Mouse (Mus musculus): ENCODE measurements around the gene Rad17.

The Rad17 gene

DNA sequence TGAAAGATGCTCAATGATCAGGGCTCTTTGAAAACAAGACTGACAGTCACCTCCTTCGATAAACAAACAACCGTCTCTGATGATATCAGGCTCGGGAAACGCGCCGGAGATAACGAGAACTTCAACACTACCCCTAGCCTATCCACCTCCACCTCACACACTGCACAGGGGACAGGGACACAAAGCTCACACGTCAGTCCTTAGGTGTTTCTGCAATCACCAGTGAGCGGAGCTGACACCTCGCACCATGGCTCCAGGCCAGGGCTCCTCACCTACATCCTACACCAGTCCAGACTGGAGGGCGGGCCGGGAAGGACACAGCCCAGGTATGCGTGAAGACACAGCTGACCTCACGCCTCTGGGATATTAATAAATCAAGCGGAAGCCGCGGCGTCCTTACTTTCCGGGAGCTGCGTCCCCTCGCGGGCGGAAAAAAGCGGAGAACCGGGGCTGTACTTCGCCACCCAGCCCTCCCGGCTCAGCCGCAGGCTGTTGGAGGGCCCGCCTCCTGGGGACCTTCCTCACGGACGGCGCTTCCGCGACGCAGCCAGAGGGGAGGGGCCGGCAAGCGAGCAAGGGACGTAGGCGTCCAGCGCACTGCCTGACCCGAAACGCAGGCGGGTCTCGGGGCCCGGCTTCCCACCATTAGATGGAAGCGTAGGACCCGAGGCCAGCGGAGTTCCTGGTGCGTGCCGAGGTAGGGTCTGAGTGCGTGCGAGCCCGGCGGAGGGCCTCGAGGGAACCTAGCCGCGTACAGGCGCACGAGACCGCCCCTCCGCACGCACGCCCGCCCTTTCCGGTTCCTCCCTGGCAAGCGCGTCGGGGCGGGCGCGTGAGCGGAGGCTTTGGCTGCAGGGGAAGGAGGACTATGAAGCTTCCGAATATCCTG lies at the start of gene Rad17, which contains the start of gene Ak6:
Gene Rad17, minus strand, starts transcription at position 502 of the 889 bp plus-strand sequence.
Gene Ak6, plus strand, starts transcription at position 430 of the 889 bp plus-strand sequence.
- DNase-seq: peak; percentile 86 to 87

DNA sequence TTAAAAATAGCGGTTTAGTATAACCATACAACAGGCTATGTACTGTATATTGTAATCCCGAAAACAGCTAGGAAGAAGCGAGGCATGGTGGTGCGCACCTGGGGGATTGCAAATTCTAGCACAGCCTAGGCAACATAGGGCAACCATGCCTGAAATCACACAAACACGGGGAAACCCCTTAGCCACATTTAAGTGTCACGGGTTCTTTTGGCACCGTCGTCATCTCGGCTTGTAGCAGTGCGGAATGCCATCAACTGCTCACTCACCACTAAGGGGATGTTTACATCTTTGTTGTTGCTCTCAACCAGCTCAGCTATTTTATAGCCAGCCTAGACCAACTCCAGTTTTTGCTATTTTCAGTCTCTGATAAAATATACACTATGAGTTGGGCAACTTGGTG lies 48.0 kb upstream of the Rad17 start:
- no peak for DNase-seq

DNA sequence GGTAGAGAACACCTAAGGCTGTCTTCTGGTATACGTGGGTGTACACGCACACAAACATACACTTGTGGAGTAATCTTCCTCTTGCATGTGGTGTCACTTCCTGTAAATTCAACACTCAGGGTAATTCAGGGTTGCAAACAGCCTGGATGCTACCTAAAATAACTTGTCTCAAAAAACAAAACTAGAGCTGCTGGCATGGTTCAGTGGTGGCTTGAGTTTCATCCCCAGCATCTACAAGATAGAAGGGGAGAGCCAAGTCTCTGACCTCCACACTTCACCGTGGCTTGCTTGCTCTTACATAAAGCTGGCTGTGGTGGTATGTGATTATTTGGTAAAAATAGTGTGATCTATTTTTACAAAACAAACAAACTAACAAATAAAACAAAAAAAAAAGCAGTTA lies 46.7 kb upstream of the Rad17 start:
- no peak for DNase-seq

DNA sequence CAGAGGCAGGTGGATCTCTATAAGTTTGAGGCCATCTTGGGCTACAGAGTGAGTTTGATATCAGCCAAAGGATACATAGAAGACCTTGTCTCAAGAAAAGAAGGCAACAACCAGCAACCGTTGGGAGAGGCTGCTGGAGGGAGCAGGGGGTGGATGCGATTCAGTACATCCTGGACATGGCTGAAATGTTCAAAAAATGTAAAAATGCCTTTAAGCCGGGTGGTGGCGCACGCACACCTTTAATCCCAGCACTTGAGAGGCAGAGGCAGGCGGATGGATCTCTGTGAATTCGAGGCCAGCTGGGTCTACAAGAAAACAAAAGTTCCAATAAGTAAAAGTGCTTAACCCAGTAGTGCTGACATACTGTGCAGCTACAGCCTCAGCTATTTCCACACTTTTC lies 36.7 kb upstream of the Rad17 start:
- no peak for DNase-seq

DNA sequence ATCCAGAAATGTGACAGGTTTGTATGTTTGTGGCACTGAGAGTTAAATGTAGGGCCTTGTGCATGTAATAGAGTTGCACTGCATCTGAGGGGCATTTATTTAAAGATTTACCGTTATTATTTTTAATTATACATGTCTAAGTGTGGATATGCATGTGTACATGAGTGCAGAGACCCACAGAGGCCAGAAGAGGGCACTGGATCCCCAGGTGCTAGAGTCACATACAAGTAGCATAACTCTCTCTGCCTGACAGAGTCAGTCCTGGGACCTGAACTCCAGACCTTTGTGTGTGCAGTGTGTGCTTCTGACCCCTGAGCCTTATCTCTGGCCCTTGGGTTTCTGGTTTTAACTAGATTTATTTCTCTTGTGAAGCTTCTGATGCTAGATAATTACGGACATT lies 33.5 kb upstream of the Rad17 start:
- no peak for DNase-seq

DNA sequence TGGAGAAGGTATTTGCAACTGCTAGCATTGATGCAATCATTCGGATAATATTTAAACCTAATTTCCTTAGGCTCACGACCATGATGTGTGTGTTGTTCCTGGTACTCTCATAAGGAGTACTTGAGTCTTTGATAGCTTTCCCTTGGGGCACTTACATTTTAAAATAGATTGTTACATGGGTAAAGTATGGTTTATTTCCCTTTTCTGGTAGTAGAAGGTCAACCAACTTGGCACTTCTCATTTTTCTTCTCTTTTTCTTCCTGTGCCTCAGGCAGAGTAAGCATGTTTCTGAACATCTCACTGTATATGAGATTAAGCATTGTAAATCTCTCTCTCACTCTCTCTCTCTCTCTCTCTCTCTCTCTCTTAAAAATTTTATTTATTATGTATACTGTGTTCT lies 32.0 kb upstream of the Rad17 start:
- no peak for DNase-seq

DNA sequence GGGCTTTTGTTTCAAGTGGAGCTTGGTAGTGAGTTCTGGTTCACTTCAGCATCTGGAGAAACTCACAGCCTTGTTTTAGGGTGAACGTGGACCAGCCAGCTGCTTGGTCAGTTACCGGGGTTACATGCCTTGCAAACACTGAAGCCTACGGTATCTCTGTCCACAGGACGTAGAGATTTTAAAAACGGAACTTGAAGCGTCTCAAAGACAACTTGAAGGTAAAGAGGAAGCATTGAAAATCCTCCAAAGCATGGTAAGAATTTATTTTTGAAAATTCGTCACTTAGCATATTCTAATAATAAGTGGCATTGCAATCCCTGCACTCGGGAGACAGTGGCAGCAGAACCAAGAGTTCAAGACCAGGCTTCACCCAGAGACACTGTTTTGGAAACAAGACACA lies 30.8 kb upstream of the Rad17 start:
- DNase-seq: no peak

DNA sequence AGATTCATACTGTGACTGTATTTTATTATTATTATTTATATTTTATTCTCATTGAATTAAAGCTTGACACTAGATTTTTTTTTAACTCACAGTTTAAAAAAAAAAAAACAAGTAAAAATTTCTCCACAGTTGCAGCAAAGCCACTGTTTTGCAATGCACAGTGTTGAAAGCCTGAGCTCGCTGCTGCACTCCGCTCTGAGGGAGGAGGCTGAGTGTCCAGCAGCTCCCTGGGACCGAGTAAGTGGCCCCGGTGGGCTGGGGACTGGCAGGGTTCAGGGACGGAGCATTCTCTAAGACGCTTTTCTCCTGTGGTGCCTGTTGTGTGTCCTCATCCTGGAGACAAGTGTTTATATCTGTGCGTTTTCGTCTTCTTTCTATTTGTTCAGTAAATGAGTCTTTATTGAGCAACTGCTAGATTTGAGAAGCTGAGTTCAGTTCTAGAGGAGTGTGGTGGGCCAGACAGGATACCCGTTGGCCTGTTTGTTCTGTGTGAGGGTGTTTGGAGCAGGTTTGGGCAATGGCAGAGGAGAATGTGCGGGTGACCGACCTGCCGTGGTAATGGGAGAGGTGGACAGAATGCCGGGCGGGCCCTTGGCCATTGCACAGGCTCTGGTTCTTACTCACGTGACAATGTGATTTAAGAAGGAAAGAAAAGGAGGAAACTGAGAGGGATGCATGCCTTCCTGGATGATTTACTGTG lies 25.2 kb upstream of the Rad17 start:
- DNase-seq: no peak

DNA sequence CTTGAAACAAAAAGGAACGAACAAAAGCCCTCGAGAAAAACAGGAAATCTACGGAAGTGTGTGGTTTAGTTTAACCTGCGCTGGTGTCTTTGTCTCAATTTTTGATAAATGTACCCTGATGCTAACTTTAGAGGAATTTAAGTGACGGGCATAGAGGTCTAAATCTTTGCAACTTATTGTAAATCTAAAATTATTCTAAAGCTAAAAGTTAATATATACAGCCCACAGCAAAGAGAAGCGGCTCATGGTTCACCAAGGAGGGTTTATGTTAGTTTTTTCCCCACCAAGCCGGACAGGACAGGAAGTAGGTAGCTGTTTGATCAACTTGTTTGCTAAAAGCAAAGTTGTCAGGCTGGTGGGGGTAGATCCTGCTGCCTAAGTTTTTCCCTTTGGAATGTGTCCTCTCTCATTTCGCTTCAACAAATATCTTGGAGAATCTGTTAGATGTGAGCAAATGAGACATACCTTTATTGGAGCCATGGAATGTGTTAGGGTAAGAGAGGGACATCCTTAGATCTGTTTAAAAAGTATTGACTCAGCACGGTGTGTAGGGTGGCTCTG lies 19.4 kb upstream of the Rad17 start:
- no peak for DNase-seq

DNA sequence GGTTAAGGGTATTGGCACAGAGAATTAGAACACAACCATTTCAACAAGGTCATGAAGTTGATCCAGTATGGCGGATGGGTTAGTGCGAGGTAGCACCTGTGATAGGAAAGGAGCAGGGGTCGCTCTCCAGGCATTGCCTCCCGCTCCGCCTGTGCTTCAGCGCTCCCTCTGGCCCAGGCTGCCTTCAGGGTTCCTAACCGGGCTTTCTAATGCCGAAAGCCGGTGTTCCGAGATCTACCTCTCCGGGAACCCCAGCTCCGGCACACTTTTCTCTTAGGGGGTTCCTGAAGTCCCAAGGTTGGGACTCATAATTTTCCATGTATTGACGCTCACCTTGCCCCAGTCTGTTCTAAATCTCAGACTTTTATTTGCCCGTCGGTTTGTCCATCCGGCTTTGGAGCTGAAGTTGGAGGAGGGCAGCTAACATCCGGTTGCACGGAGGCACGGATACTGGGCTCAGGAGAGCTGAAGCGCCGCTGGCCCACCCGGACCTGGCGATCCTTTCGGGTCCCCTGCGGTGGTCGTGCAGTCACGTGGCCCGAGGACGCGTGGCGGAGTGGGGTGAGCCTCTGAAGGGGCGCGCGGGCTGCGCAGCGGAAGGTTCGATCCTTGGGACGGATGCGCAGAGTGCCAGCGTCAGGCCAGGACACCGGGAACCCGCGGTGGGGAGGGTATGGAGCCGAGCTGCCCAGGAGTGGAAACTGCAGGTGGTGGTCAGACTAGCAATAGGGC lies 18.6 kb upstream of the Rad17 start, which contains the start of gene Ccdc125:
Gene Ccdc125, plus strand, starts transcription at position 427 of the 732 bp plus-strand sequence.
- DNase-seq: peak; percentile 9 to 24

DNA sequence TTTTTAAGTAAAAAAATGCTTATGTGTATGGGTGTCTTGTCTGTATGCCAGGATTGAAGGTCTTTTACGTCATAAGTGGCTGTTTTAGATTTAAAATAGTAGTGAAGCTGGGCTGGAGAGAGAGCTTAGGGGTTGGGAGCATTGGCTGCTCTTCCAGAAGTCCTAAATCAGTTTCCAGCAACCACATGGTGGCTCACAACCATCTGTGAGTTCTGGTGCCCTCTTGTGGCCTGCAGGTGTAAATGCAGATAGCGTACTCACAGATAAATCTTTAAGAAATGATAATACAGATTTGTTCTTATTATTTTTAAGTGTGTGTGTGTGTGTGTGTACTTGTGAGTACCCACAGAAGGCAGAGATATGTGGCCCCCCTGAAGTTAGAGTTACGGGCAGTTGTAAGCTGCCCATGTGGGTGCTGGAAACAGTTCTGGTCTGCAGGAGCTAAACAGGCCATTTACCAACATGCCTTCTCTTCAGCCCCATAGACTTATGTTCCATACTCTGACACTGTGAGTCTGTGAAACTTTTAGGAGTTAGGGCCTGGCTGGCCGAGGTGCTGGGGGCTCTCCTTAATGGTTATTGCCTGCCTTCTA lies 9.1 kb upstream of the Rad17 start:
- DNase-seq: no peak

DNA sequence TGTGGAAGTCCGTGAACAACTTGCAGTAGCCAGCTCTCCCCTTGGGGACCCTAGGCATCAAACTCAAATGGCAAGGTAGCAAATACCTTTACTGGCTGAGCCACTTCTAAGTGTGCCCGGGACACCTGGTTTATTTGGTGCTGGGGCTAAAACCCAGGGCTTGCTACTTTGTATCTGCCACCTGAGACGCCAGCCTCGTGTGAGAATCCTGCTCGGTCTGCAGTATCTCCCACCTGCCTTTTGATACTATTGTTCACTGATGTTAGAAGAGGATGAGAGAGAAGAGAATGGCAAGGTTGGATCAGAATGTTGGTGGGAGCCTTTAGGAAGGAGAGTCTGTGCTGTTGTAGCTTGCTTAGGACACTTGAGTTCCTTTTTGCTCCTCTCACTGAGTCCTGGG lies 7.2 kb upstream of the Rad17 start:
- no peak for DNase-seq

DNA sequence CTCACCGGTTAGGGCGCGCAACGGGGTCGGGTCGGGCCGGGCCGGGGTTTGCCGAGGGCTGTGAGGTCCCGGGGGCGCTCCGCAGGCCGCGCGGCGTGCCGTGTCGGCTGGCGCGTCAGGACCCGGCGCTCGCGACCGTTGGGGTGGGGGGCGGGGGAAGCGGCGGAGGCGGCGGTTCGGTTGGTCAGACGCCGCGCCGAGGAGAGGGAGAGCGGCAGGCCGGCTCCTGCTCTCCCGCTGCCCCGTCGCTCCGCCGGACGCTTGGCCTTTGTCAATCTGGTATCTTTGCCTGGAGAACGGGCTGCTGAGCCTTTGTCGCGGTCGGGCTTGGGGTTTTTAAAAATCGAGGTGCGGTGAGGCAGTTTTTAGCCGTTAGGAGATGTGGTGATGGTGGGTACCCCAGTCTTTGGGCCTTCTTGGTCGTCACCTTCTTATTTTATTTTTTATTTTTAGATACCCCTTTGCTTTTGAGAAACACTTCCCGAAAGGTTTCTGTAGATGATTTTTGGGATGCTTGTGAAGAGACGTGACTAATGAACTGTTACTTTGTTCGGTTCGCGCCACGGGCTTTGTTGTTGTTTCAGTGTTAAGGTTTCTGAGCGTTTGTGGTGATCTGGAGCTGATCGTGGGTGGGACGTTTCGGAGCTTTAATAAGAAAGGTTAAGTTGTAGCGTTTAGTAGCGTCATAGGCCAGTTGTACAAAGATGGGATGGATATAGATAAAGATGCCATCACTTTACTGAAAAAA lies 762 bp upstream of the Rad17 start, which contains the start of gene Taf9:
Gene Taf9, plus strand, starts transcription at position 141 of the 748 bp plus-strand sequence.
- no peak for DNase-seq

DNA sequence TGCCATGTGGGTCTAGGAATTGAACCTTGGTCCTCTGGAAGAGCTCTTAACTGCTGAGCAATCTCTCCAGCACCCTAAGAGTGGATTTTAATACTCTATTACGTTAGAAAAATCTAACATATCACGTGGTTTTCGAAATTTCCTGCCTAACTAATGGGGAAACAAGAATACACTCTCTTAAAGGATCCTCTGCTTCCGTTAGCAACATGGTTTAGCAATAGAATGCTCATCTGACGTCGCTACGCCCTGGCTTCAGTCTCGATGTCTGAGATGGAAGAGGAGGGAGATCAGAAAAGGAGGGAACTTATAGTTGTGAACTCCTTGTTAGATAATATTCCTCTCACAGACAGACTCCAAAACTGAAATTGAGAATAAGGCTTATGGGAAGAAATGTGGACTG lies 2.6 kb downstream of the Rad17 start:
- no peak for DNase-seq

DNA sequence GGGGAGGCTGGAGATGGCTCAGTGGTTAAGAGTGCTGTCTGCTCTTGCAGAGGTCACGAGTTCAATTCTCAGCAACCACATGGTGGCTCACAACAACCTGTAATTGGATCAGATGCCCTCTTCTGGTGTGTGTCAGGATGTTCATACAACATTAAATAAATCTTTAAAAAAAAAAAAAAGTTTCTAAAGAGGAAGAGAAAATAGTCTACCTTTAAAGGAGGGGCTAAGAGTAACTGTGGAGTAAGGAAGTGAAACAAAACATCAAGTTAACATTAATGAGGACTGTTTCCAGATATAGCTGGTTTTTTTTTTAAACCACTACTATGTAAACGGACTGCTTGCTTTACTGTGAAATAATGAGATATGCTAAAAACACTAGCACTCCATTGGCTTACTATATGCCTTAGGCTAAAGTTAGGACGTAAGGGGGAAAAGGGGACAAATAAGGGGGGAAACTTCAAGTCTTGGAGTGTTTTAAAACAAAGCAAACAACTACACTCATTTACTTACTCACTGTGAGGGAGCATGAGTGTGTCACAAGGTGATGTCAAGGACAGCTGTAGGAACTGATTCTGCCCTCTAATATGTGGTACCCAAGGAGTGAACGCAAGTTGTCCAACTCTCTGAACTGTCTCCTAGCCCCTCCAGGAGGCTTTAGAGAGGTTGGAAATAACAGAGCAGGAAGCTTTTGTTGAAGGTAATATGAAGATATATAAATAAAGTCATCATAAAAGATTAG lies 8.2 kb downstream of the Rad17 start:
- DNase-seq: no peak

DNA sequence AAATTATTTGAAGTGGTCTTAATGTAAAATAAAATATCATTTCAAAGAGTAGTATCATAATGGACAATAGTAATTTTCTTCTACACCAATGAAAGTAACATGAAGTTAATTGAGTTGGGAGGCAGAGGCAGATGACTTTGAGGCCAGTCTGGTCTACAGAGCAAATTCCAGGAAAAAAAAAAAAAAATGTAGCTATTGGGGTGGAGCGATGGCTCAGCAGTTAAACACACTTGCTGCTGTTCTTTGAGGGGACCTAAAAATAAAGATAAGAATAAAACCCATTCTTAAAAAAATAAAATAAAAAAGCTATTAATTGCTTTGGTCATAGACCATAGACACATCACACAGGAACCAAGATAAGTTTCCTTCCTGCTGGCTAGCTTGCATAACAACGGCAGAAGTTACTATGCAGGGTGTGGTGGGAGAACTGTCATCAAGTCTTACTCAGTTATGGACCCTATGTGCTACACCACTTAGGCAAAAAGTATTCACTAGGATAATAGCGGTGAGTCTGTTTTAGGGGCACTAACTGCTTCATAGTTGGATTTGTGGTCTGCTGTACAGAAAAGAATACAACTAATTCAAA lies 16.7 kb downstream of the Rad17 start:
- no peak for DNase-seq

DNA sequence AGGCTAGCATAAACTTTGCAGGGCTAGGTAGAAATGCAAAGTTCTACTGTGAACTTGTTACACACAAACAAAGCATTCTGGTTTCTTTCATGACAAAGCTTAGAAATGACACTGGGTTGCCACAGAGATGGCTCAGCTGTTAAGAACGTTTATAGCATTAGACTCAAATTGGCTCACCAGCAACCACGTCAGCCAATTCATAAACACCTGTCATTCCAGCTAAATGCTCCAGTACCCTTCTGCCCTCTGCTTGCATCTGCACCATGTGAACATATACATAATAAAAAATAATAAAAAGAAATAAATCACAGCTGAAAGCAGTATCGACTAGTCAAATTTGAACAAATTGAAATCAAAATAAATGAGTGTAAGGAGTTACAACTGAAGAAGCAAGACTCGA lies 28.6 kb downstream of the Rad17 start:
- DNase-seq: no peak

DNA sequence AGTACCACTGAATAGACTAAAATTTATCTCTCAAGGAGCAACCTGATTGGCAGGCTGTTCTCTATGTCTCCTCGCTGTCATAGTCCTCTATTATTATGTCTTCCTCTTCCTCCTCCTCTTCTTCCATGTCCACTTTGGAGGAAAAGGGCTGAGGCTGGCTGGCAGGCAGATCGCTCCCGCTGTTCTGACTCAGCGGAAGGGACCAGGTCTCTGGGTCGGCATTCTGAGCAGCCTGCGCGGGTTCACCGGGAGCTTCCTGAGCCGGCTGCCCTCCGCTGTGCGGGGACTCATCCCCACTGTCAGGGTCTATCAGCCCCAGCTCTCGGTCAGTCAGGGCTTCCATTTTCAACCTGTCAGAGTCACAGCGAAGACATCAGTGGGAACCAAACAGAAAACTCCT lies 33.3 kb downstream of the Rad17 start:
- DNase-seq: no peak

DNA sequence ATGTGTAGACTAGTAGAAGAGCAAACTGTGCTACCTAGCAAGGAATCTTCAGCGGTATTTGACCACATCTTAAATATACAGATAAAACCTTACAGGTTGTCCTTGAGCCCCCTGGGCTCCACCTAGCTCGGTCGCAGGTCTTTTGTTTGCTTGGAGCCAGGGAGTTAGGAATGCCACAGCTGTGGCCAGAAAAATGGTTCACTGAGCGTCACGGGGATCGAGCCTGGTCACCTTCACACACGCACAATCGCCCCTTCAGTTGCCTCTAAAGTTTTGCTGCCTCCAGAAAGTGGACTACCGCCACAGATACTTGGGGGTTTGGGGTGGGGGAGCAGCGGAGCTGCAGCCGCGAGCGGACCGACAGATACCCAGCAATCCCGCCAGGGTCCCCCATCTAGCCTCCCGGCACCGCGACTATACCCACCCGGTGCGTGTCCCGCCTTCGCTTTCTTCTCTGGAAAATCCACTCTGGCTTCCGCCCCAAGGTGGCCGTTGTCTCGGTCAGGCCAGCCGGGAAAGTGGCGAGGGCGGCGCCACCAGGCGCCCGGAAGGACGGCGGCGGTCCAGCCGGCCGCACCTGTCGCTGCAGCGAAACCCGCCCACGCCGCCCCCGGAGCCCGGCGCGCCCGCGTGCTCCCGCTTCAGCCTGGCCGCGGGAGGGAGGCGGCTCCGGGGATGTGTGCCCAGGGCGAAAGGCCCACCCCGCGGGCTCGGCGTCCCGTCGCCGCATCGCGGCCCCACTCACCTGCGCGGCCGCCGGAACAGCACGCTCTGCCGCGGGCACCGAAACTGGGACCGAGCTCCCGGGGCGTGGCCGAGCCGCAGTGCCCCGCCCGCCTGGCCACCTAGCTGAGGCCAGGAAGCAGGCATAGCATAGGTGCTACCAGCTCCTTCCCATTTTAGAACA lies 34.4 kb downstream of the Rad17 start, which contains the start of gene Marveld2:
Gene Marveld2, minus strand, starts transcription at position 791 of the 907 bp plus-strand sequence.
- peak; percentile 9 to 17 for DNase-seq

Data from thymus, adult 18-20 months (tissue).